Mouse (Mus musculus): ENCODE data around the gene Spocd1. TPM values are rescaled to one million over a fixed set of nuclear protein-coding genes. Genes with fewer than 3 reads are reported as not detected.

Spocd1 gene
- total RNA-seq, 4 experiments from 2014 or later: 0.26 to 0.94 (median 0.68) TPM

- DNase-seq (ENCODE audit: low spot score in 2 of 2): no peak
These were observed 10.6 kb upstream of the Spocd1 start for GRCm38 (mm10) chr4:129918464-129918863.

GRCm38 (mm10) chr4:129918901-129919300 lies 10.1 kb upstream of the Spocd1 start:
- DNase-seq (ENCODE audit: low spot score in 2 of 2): no peak

- DNase-seq (ENCODE audit: low spot score in 2 of 2): no peak
These were observed 8.3 kb upstream of the Spocd1 start for GRCm38 (mm10) chr4:129920542-129921313.

GRCm38 (mm10) chr4:129921314-129921587 lies 7.8 kb upstream of the Spocd1 start:
- DNase-seq (ENCODE audit: low spot score in 2 of 2): no peak

- DNase-seq (ENCODE audit: low spot score in 2 of 2): no peak
These were observed 4.9 kb upstream of the Spocd1 start for GRCm38 (mm10) chr4:129924143-129924542.

- no peak for DNase-seq (ENCODE audit: low spot score in 2 of 2)
These were observed 4.4 kb upstream of the Spocd1 start for GRCm38 (mm10) chr4:129924694-129925093.

- DNase-seq (ENCODE audit: low spot score in 2 of 2): no peak
These were observed 2.5 kb upstream of the Spocd1 start for GRCm38 (mm10) chr4:129926544-129926943.

- DNase-seq (ENCODE audit: low spot score in 2 of 2): no peak
These were observed 2.0 kb upstream of the Spocd1 start for GRCm38 (mm10) chr4:129927091-129927490.

- DNase-seq (ENCODE audit: low spot score in 2 of 2): peak; percentile 33 to 81
These were observed 811 bp upstream of the Spocd1 start for GRCm38 (mm10) chr4:129928124-129928751.

GRCm38 (mm10) chr4:129933696-129934095 lies 4.6 kb downstream of the Spocd1 start:
- DNase-seq (ENCODE audit: low spot score in 2 of 2): peak in 1 of 2 experiments; percentile 21

GRCm38 (mm10) chr4:129934177-129934855 lies 5.3 kb downstream of the Spocd1 start:
- peak; percentile 65 to 88 for DNase-seq (ENCODE audit: low spot score in 2 of 2)

GRCm38 (mm10) chr4:129951359-129951821 lies 22.3 kb downstream of the Spocd1 start:
- no peak for DNase-seq (ENCODE audit: low spot score in 2 of 2)

- DNase-seq (ENCODE audit: low spot score in 2 of 2): no peak
These were observed 23.3 kb downstream of the Spocd1 start for GRCm38 (mm10) chr4:129952241-129952810.

- no peak for DNase-seq (ENCODE audit: low spot score in 2 of 2)
These were observed 25.5 kb downstream of the Spocd1 start for GRCm38 (mm10) chr4:129954527-129954926.

GRCm38 (mm10) chr4:129960180-129960944 lies 31.3 kb downstream of the Spocd1 start:
- peak; percentile 72 to 89 for DNase-seq (ENCODE audit: low spot score in 2 of 2)

- DNase-seq (ENCODE audit: low spot score in 2 of 2): no peak
These were observed 36.2 kb downstream of the Spocd1 start for GRCm38 (mm10) chr4:129965294-129965693.

GRCm38 (mm10) chr4:129966201-129966600 lies 37.2 kb downstream of the Spocd1 start:
- no peak for DNase-seq (ENCODE audit: low spot score in 2 of 2)

- DNase-seq (ENCODE audit: low spot score in 2 of 2): peak in 1 of 2 experiments; percentile 82
These were observed 38.3 kb downstream of the Spocd1 start for GRCm38 (mm10) chr4:129967024-129968014.

- DNase-seq (ENCODE audit: low spot score in 2 of 2): no peak
These were observed 41.1 kb downstream of the Spocd1 start for GRCm38 (mm10) chr4:129970168-129970567.

- DNase-seq (ENCODE audit: low spot score in 2 of 2): no peak
These were observed 41.8 kb downstream of the Spocd1 start for GRCm38 (mm10) chr4:129970861-129971260.
